Mouse (Mus musculus) spleen, embryonic (tissue): ENCODE data around the gene Hectd1.

Source experiments
- CTCF ChIA-PET: fragments of 350-600 bp; sonication (Branson Sonifier 250); formaldehyde crosslinking; loops from one replicate; lab custom pipeline; 2022; lab: Charles Lee

The Hectd1 gene

DNA sequence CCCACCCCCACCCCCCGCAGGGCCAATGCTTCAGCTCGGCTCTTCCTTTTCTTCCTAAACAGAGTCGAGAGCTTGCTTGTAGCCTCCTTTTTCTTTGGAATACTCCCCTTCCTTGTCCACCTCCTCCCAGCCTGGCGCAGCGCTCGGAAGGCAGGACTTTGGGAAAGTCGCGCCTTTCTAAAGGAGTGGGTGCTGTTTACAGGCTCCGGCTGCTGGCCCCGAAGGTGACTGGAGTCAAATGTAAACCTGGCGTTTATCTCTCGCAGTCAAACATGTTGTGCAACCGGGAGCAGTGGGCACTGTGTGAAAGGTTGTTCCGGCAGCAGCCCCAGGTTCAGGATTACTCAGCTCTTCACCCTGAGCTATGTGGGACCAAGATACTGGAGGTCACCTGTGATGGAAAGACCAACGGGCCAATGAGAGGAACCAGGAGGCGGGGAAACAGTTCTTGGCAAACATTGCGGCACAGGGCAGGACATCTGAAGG, 15.5 kb upstream of the Hectd1 start:
- CTCF ChIA-PET: interaction anchor here (0.7 kb wide), 2 partner anchors 13 to 26 kb away, joined by 3 to 8 read pairs; no protein-coding TSS in a partner anchor

- CTCF ChIA-PET: interaction anchor here (0.6 kb wide), 1 partner anchor 51 kb away, joined by 8 read pairs; no protein-coding TSS in a partner anchor
These were observed 14.5 kb upstream of the Hectd1 start for GRCm38 (mm10) chr12:51843576-51844520.

GRCm38 (mm10) chr12:51842081-51842864, 12.9 kb upstream of the Hectd1 start:
- CTCF ChIA-PET: no interaction called here

GRCm38 (mm10) chr12:51839856-51840255, 10.5 kb upstream of the Hectd1 start:
- CTCF ChIA-PET: interaction anchor here (0.7 kb wide), 1 partner anchor 11 kb away, joined by 9 read pairs; no protein-coding TSS in a partner anchor

- CTCF ChIA-PET: no interaction called here
These were observed 5.9 kb upstream of the Hectd1 start for GRCm38 (mm10) chr12:51835219-51835618.

DNA sequence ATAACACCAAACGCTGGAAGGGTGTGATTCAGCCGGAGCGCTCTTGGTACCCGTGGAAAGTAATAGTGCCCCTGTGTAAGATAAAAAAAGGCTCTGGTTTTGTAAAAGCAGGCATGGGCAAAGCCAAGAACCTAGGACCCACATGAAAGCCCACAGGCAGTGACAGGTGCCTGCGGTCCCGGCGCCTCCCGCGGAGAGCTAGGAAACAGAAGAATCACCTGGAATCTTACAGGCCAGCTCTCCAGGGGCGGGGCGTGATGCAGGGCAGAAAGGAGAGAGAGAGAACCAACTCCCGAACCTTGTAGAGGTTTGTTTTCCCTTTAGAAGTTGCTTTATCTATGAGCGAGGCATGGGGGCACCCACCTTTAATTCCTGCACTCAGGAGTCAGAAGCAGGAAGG, 2.6 kb upstream of the Hectd1 start:
- CTCF ChIA-PET: no interaction called here

GRCm38 (mm10) chr12:51831296-51831695, 2.0 kb upstream of the Hectd1 start:
- CTCF ChIA-PET: no interaction called here

DNA sequence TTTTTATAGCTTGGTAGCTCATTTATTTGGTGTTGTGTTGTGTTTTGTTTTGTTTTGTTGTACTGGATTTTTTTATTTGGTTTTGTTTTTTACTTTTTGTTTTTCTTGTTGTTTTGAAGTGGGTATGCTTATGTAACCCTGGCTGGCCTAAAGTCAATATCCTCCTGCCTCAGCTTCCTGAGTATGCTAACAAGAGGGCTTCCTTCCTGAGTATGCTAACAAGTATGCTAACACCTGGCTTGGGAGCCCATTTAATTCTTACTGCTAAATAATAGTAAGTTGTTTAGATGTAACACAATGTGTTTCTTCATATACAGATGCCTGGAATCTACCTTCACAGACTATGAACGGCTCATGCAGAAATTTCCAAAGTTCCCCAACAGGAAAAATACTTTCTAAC, 1.3 kb upstream of the Hectd1 start:
- CTCF ChIA-PET: interaction anchor here (0.7 kb wide), 1 partner anchor 18 kb away, joined by 3 read pairs; no protein-coding TSS in a partner anchor

DNA sequence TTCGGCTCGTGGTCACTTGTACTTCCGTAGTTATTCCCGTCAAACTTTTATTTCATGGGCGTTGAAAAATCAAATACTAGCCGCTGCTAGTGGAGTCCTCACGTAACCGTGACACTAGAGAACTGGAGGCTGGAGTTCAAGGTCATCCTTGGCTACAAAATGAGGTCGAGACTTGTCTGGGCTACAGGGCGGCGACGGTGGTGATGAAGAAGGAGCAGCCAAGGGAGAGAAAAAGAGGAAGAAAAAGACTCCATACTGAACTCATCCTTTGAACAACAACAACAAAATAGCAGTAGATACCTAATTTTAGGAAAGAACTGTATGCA, 704 bp upstream of the Hectd1 start:
- CTCF ChIA-PET: interaction anchor here (0.7 kb wide), 1 partner anchor 18 kb away, joined by 3 read pairs; no protein-coding TSS in a partner anchor

GRCm38 (mm10) chr12:51828716-51829289, 533 bp downstream of the Hectd1 start:
- CTCF ChIA-PET: interaction anchor here (0.5 kb wide), 1 partner anchor 11 kb away, joined by 9 read pairs; no protein-coding TSS in a partner anchor

- CTCF ChIA-PET: no interaction called here
These were observed 1.2 kb downstream of the Hectd1 start for GRCm38 (mm10) chr12:51827958-51828650.

GRCm38 (mm10) chr12:51825338-51825737, 4.0 kb downstream of the Hectd1 start:
- CTCF ChIA-PET: no interaction called here

DNA sequence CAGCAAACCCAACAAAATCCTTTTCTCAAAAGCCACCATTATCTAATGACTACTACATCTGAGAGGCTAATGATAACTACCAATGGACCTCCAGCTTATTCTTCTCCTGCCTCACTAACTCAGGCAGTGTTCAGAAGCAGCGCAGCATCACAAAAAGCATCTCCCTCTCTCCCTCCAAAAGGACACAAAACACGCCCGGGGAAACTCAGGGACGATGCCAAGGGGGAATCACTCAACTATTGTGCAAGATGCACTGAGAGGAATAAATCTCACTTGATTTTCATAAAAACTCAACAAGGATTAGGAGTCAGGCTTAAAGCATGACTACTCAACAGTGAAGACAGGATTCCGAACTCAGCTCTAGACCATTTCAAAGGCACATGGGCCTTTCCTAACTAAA, 6.0 kb downstream of the Hectd1 start:
- CTCF ChIA-PET: interaction anchor here (0.6 kb wide), 1 partner anchor 131 kb away, joined by 5 read pairs; no protein-coding TSS in a partner anchor

DNA sequence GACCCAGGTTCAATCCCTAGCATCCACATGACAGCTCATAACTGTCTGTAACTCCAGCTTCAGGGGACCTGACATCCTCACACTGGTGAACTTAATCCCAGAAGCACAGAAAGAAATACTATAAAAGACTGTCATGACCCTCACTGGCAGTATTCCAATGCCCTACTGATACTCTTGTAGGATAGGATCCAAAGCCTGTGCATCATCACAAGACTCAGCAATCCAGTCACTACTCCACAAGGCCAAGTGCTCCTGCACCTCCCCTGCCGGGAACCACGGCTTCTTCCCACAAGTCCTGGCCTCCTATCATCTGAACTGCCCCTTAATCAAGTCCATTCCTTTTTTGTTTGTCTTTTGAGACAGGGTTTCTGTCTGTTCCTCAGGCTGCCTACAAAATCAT, 6.5 kb downstream of the Hectd1 start:
- CTCF ChIA-PET: interaction anchor here (0.6 to 0.7 kb wide), 3 partner anchors 82 to 188 kb away, joined by 3 to 5 read pairs (median 3); no protein-coding TSS in a partner anchor

GRCm38 (mm10) chr12:51822236-51822635, 7.1 kb downstream of the Hectd1 start:
- CTCF ChIA-PET: interaction anchor here (0.6 to 0.7 kb wide), 2 partner anchors 83 to 188 kb away, joined by 3 read pairs; no protein-coding TSS in a partner anchor

- CTCF ChIA-PET: interaction anchor here (0.7 kb wide), 1 partner anchor 184 kb away, joined by 8 read pairs; no protein-coding TSS in a partner anchor
These were observed 8.1 kb downstream of the Hectd1 start for GRCm38 (mm10) chr12:51821256-51821655.

GRCm38 (mm10) chr12:51819951-51820498, 9.3 kb downstream of the Hectd1 start:
- CTCF ChIA-PET: interaction anchor here (0.7 to 1.0 kb wide), 2 partner anchors 13 to 151 kb away, joined by 3 to 6 read pairs; no protein-coding TSS in a partner anchor

DNA sequence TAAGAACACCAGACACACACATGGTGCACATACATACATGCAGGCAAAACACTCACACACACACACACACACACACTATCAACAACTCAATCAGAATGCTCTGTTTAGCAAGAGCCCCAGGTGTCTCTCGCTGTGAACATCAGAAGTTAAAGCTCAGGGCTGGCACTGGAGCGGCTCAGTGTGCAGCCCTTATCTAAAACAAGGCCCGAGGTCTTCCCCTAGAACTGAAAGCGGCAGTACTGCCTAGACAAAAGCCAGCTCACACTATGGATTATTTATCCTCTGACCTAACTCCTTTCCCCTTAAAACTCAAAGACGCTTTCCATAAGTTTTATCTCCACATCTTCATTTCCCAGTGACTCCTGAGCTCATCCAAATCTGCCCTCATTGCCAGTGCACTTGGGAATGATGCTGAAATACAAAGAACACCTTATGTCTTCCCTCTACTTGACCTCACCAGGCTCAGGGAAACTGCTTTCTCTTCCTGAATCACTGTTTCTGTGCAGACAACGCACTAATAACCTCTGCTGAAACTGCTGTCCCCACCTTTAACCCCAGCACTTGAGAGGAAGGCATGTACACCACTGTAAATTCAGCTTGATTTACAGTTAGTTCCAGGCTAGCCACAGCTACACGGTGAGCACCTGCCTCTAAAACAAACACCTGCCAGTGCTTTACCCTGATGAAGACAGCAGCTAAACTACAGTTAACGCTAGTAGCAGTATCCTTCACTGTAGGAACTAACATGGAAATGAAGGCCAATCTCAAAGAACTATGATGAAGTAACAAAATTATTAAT, 11.3 kb downstream of the Hectd1 start:
- CTCF ChIA-PET: interaction anchor here (0.7 to 0.8 kb wide), 2 partner anchors 27 to 433 kb away, joined by 4 to 8 read pairs; no protein-coding TSS in a partner anchor
